Comparison of ENCODE assay signal across 8 mouse cellular contexts in the genomic region with DNA sequence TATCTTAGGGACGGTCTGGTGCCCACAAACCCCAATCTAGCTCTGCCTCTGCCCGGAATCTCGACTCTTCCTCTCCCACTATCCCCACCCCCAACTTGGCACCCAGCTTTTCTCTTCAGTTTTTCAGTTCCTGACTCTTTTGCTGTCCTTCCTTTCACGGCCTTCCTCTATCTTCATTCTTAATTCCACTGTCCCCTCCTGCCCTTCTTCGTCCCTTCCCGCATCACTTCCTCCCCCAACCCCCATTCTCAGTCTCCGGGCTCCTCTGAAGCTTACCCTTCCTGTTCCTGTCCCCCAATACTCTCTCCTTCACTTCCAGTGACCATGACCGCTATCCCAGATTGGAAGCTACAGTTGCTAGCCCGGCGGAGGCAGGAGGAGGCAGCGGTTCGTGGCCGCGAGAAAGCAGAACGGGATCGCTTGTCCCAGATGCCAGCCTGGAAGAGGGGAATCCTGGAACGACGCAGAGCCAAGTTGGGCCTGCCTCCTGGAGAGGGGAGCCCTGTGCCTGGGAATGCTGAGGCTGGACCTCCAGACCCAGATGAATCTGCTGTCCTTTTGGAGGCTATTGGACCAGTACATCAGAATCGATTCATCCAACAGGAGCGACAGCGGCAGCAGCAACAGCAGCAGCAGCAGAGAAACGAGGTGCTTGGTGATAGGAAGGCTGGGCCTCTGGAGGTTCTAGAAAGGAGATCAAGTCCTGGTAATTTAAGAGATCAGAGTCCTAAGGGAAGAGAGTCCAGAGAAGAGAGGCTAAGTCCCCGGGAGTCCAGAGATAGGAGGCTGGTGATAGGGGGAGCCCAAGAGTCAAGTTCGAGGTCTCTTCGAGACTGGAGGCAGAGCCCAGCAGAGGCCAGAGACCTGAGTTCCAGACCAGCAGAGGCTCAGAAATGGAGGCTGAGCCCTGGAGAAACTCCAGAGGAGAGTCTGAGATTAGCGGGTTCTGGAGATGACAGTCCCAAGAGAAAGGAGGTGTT. TPM values are rescaled to one million over a fixed set of nuclear protein-coding genes. Genes with fewer than 3 reads are reported as not detected.
A peak's percentile ranks its signal among the peaks of the same experiment; 100 is the strongest.
DNase-seq lines count a peak whose midpoint lies in the region; TF ChIP-seq lines count a peak whose summit lies in the region.

No protein-coding gene starts in this region.

- DNase-seq in embryo, embryonic 10 days (ENCODE audit: low spot score) = peak; percentile 52
- no peak for DNase-seq in embryo, embryonic 9.5 days (ENCODE audit: extremely low spot score)
- DNase-seq in heart, embryonic 10.5 days (ENCODE audit: low spot score) = peak; percentile 75
- peak; percentile 64 for DNase-seq in kidney, postnatal 10 days
- peak; percentile 81 for DNase-seq in spleen, postnatal 36 days (ENCODE audit: low spot score in 2 of 2)
- no peak for DNase-seq in right cerebral cortex, adult 2 months (ENCODE audit: low spot score in 2 of 2)

- peaks cover 23% of the 10 kb centered on the region for H3K36me3 ChIP-seq in heart, embryonic 10.5 days
- H3K36me3 ChIP-seq in macrophage (ENCODE audit: inconsistent target) = peaks cover 5% of the 10 kb centered on the region; the same call in 1 of the 2 replicates

- TF ChIP-seq POLR2A in bone marrow macrophage, adult 2 months (IDR thresholded peaks at IDR 0.05; ENCODE audit: borderline replicate concordance, low read depth, low read length) = no peak

- H3K27ac ChIP-seq in bone marrow macrophage, adult 2 months (ENCODE audit: insufficient read depth, low read depth, low read length) = peak overlapping the region; percentile 96
- peak overlapping the region; percentile 93 for H3K27ac ChIP-seq in heart, embryonic 10.5 days
- H3K27ac ChIP-seq in macrophage = peak overlapping the region; percentile 98

- 8% methylated on average over 26 of the region's 26 CpGs for WGBS in heart, embryonic 10.5 days
- WGBS in macrophage (ENCODE audit: missing documents) = 2% methylated on average over 26 of the region's 26 CpGs

- no peak; the same call in 1 of the 2 replicates for TF ChIP-seq CTCF in bone marrow macrophage, adult 2 months (IDR thresholded peaks at IDR 0.05; ENCODE audit: low read depth, low read length)

- H3K79me2 ChIP-seq in macrophage (ENCODE audit: inconsistent target) = peaks cover 74% of the 10 kb centered on the region

- no peaks in the 10 kb centered on the region for H3K27me3 ChIP-seq in heart, embryonic 10.5 days (ENCODE audit: insufficient read depth, poor library complexity, severe bottlenecking)

- peak overlapping the region; percentile 98 for H3K4me3 ChIP-seq in bone marrow macrophage, adult 2 months (ENCODE audit: insufficient read depth, low read length)
- peak overlapping the region; percentile 71 for H3K4me3 ChIP-seq in heart, embryonic 10.5 days
- peak overlapping the region; percentile 97 for H3K4me3 ChIP-seq in macrophage (ENCODE audit: inconsistent target)

- peaks cover 16% of the 10 kb centered on the region for H3K4me1 ChIP-seq in bone marrow macrophage, adult 2 months (ENCODE audit: control insufficient read depth, insufficient read depth, low read length)
- H3K4me1 ChIP-seq in heart, embryonic 10.5 days = peaks cover 62% of the 10 kb centered on the region

- H3K9me3 ChIP-seq in heart, embryonic 10.5 days = no peaks in the 10 kb centered on the region

RNA-seq across cellular contexts. Expression of gene Ppp1r18, which starts 1.8 kb away (rescaled TPM):
- polyA plus RNA-seq in bone marrow macrophage, adult 2 months (2012; ENCODE audit: insufficient read depth, insufficient read length, missing spikeins) = 202 and 205 TPM in 2 replicates
- 19.9 and 22.2 TPM in 2 replicates for polyA plus RNA-seq in heart, embryonic 10.5 days (2016; fragmentation: Nextera tagmentation; extraction: Ambion mirVana)
- 100 to 1,000 TPM in 22 of 26 experiments, 10 to 100 TPM in 4; 62.2 to 295 (median 178) TPM for total RNA-seq in macrophage (2018; cell fraction: chromatin; rRNA removed)
- total RNA-seq in macrophage (2018; cell fraction: cytosol; rRNA removed) = 100 to 1,000 TPM; 183 to 254 (median 218) TPM
- 100 to 1,000 TPM in 24 of 26 experiments, 10 to 100 TPM in 2; 99.4 to 300 (median 213) TPM for total RNA-seq in macrophage (2018; cell fraction: nucleus; rRNA removed)
- polyA plus RNA-seq in macrophage (2018) = 166 to 235 TPM (median 189 TPM) in 3 replicates

RNA-seq across cellular contexts. Expression of gene Nrm, which starts 6.1 kb away (rescaled TPM):
- polyA plus RNA-seq in bone marrow macrophage, adult 2 months (2012; ENCODE audit: insufficient read depth, insufficient read length, missing spikeins) = 31.7 and 33.1 TPM in 2 replicates
- polyA plus RNA-seq in heart, embryonic 10.5 days (2016; fragmentation: Nextera tagmentation; extraction: Ambion mirVana) = 56.5 and 58.3 TPM in 2 replicates
- total RNA-seq in macrophage (2018; cell fraction: chromatin; rRNA removed) = 1 to 10 TPM in 12 of 26 experiments, under 1 TPM in 3, not detected in 11; 0.48 to 6.9 (median 1.9) TPM
- total RNA-seq in macrophage (2018; cell fraction: cytosol; rRNA removed) = 1 to 10 TPM; 4.5 to 9.2 (median 6.2) TPM
- total RNA-seq in macrophage (2018; cell fraction: nucleus; rRNA removed) = 10 to 100 TPM in 4 of 26 experiments, 1 to 10 TPM in 22; 2.0 to 31.9 (median 4.7) TPM
- 5.9 to 14.4 TPM (median 6.8 TPM) in 3 replicates for polyA plus RNA-seq in macrophage (2018)

RNA-seq across cellular contexts. Expression of gene Dhx16, which starts 12.4 kb away (rescaled TPM):
- polyA plus RNA-seq in bone marrow macrophage, adult 2 months (2012; ENCODE audit: insufficient read depth, insufficient read length, missing spikeins) = 57.5 and 77.6 TPM in 2 replicates
- polyA plus RNA-seq in heart, embryonic 10.5 days (2016; fragmentation: Nextera tagmentation; extraction: Ambion mirVana) = 34.8 and 44.5 TPM in 2 replicates
- total RNA-seq in macrophage (2018; cell fraction: chromatin; rRNA removed) = 100 to 1,000 TPM in 2 of 26 experiments, 10 to 100 TPM in 24; 31.7 to 110 (median 62.7) TPM
- 10 to 100 TPM; 17.1 to 28.5 (median 23.8) TPM for total RNA-seq in macrophage (2018; cell fraction: cytosol; rRNA removed)
- total RNA-seq in macrophage (2018; cell fraction: nucleus; rRNA removed) = 10 to 100 TPM; 29.0 to 70.8 (median 43.2) TPM
- 19.3 to 24.2 TPM (median 19.8 TPM) in 3 replicates for polyA plus RNA-seq in macrophage (2018)

RNA-seq across cellular contexts. Expression of gene Mdc1, which starts 25.9 kb away (rescaled TPM):
- polyA plus RNA-seq in bone marrow macrophage, adult 2 months (2012; ENCODE audit: insufficient read depth, insufficient read length, missing spikeins) = 16.1 and 17.7 TPM in 2 replicates
- polyA plus RNA-seq in heart, embryonic 10.5 days (2016; fragmentation: Nextera tagmentation; extraction: Ambion mirVana) = 25.3 and 29.1 TPM in 2 replicates
- 10 to 100 TPM in 23 of 26 experiments, 1 to 10 TPM in 3; 7.4 to 51.1 (median 30.4) TPM for total RNA-seq in macrophage (2018; cell fraction: chromatin; rRNA removed)
- 10 to 100 TPM; 10.2 to 24.5 (median 18.6) TPM for total RNA-seq in macrophage (2018; cell fraction: cytosol; rRNA removed)
- 10 to 100 TPM in 23 of 26 experiments, 1 to 10 TPM in 3; 9.1 to 73.1 (median 23.0) TPM for total RNA-seq in macrophage (2018; cell fraction: nucleus; rRNA removed)
- polyA plus RNA-seq in macrophage (2018) = 12.5 to 32.8 TPM (median 22.9 TPM) in 3 replicates

RNA-seq across cellular contexts. Expression of gene Tubb5, which starts 29.1 kb away (rescaled TPM):
- polyA plus RNA-seq in bone marrow macrophage, adult 2 months (2012; ENCODE audit: insufficient read depth, insufficient read length, missing spikeins) = 481 and 519 TPM in 2 replicates
- polyA plus RNA-seq in heart, embryonic 10.5 days (2016; fragmentation: Nextera tagmentation; extraction: Ambion mirVana) = 911 and 1,091 TPM in 2 replicates
- total RNA-seq in macrophage (2018; cell fraction: chromatin; rRNA removed) = 100 to 1,000 TPM in 2 of 26 experiments, 10 to 100 TPM in 21, 1 to 10 TPM in 3; 6.5 to 144 (median 36.4) TPM
- total RNA-seq in macrophage (2018; cell fraction: cytosol; rRNA removed) = 100 to 1,000 TPM; 196 to 602 (median 339) TPM
- 100 to 1,000 TPM in 17 of 26 experiments, 10 to 100 TPM in 9; 35.0 to 372 (median 132) TPM for total RNA-seq in macrophage (2018; cell fraction: nucleus; rRNA removed)
- 187 to 603 TPM (median 205 TPM) in 3 replicates for polyA plus RNA-seq in macrophage (2018)

Comparison
In these comparisons a context has a peak if more than half of its experiments do, and no peak if none do; other contexts are left out.
1. DNase-seq: peak in embryo, embryonic 10 days (single experiment), heart, embryonic 10.5 days (single experiment), kidney, postnatal 10 days (single experiment) and spleen, postnatal 36 days (2 of 2); none in embryo, embryonic 9.5 days (single experiment) and right cerebral cortex, adult 2 months (0 of 2).
2. Peak in every context shown above with its lines, with median percentiles within 50 percentile points of each other: H3K27ac ChIP-seq and H3K4me3 ChIP-seq.